In the genomic region with DNA sequence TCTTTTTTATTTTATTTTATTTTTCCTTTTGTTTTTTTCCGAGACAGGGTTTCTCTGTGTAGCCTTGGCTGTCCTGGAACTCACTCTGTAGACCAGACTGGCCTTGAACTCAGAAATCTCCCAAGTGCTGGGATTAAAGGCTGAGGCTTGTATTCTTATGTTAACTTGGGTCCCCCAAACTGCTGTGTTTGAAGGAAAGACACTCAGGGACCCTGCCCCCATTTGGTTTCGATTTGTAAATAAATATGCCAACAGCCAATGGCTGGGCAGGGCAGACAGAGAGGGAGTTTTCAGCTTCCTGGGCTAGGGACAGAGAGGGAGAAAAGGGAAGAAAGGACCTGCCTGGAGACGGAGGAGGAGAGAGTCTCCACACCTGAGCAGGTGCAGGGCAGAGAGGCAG, we compare ENCODE assay signal across 26 mouse cellular contexts. TPM values are rescaled to one million over a fixed set of nuclear protein-coding genes. Genes with fewer than 3 reads are reported as not detected.
A peak's percentile ranks its signal among the peaks of the same experiment; 100 is the strongest.
DNase-seq lines count a peak whose midpoint lies in the region; ATAC-seq lines count a peak whose summit lies in the region.
"Had no signal": no experiment of that assay in that cellular context is flagged by ENCODE, and none has a peak within 500 bp of the region (broad histone marks: within the 10 kb centered on the region; RNA-seq: fewer than 3 reads in every experiment).

No protein-coding gene starts in this region.

- H3K4me2 ChIP-seq in heart, embryonic 13.5 days: peak overlapping the region; percentile 41
- H3K4me2 ChIP-seq in intestine, embryonic 16.5 days (ENCODE audit: low read depth, low read length): no peak overlapping the region
- peak overlapping the region; percentile 35 for H3K4me2 ChIP-seq in liver, embryonic 15.5 days
- H3K4me2 ChIP-seq in forebrain, embryonic 15.5 days (replicated peaks): no peak overlapping the region
- H3K4me2 ChIP-seq: embryonic facial prominence, embryonic 12.5 days; forebrain, embryonic 13.5 days; heart, embryonic 11.5 days; limb, embryonic 13.5 days; lung, embryonic 15.5 days; stomach, embryonic 15.5 days had no signal

- no peak for ATAC-seq in heart, embryonic 13.5 days (ENCODE audit: extremely low read depth, insufficient number of reproducible peaks, low FRiP score, low TSS enrichment)
- peak; percentile 44 for ATAC-seq in intestine, embryonic 16.5 days
- peak; percentile 8; the same call in 1 of the 2 replicates for ATAC-seq in liver, embryonic 15.5 days (ENCODE audit: insufficient read depth)
- ATAC-seq in forebrain, embryonic 15.5 days (replicated peaks): no peak
- ATAC-seq: CD4-positive, CD25-positive, alpha-beta regulatory T cell, adult 4 months; forebrain, embryonic 13.5 days; hindbrain, postnatal 0 days had no signal

- no peak for DNase-seq in heart, adult 9 months (ENCODE audit: low spot score in 2 of 2)
- peak; percentile 56 for DNase-seq in R1 (ENCODE audit: low read depth, low spot score)
- DNase-seq in ovary, adult 18-20 months (ENCODE audit: low spot score): no peak
- no peak for DNase-seq in adrenal gland, postnatal 4 days (ENCODE audit: low spot score in 2 of 2)
- DNase-seq: adrenal gland, postnatal 10 days; cerebellum, adult 2 months; cerebellum, postnatal 25 days; gastrocnemius, adult 2 months; kidney, adult 8-10 months; kidney, postnatal 14 days; lung, postnatal 36 days; midbrain, embryonic 14.5 days; retina, postnatal 1 day; thymus, postnatal 25 days had no signal

- no peak overlapping the region for H3K4me3 ChIP-seq in heart, embryonic 13.5 days
- no peak overlapping the region for H3K4me3 ChIP-seq in intestine, embryonic 16.5 days (ENCODE audit: low read length)
- H3K4me3 ChIP-seq in liver, embryonic 15.5 days (replicated peaks): no peak overlapping the region; the same call in 1 of the 2 replicates
- no peak overlapping the region for H3K4me3 ChIP-seq in forebrain, embryonic 15.5 days
- H3K4me3 ChIP-seq: embryonic facial prominence, embryonic 12.5 days; forebrain, embryonic 13.5 days; gastrocnemius, adult 2 months; limb, embryonic 13.5 days; lung, embryonic 15.5 days; stomach, embryonic 15.5 days had no signal

- peaks cover 2% of the 10 kb centered on the region; the same call in 1 of the 2 replicates for H3K9me3 ChIP-seq in heart, embryonic 13.5 days
- no peaks in the 10 kb centered on the region for H3K9me3 ChIP-seq in intestine, embryonic 16.5 days (ENCODE audit: control insufficient read depth, low read length)
- H3K9me3 ChIP-seq in liver, embryonic 15.5 days (replicated peaks): no peaks in the 10 kb centered on the region
- no peaks in the 10 kb centered on the region for H3K9me3 ChIP-seq in forebrain, embryonic 15.5 days
- H3K9me3 ChIP-seq: embryonic facial prominence, embryonic 12.5 days; limb, embryonic 13.5 days; lung, embryonic 15.5 days; stomach, embryonic 15.5 days had no signal

- WGBS in heart, embryonic 13.5 days: 49% methylated on average over 3 of the region's 3 CpGs
- WGBS in intestine, embryonic 16.5 days: 43% methylated on average over 3 of the region's 3 CpGs
- WGBS in liver, embryonic 15.5 days (ENCODE audit: insufficient replicate concordance): 44% methylated on average over 3 of the region's 3 CpGs
- WGBS in forebrain, embryonic 15.5 days: 69% methylated on average over 3 of the region's 3 CpGs

- H3K36me3 ChIP-seq in heart, embryonic 13.5 days: peaks cover 16% of the 10 kb centered on the region
- no peaks in the 10 kb centered on the region for H3K36me3 ChIP-seq in intestine, embryonic 16.5 days (ENCODE audit: control insufficient read depth, insufficient read depth, low read length)
- peaks cover 25% of the 10 kb centered on the region for H3K36me3 ChIP-seq in liver, embryonic 15.5 days (replicated peaks)
- no peaks in the 10 kb centered on the region for H3K36me3 ChIP-seq in forebrain, embryonic 15.5 days
- H3K36me3 ChIP-seq: embryonic facial prominence, embryonic 12.5 days; lung, embryonic 15.5 days; stomach, embryonic 15.5 days had no signal

- H3K9ac ChIP-seq in heart, embryonic 13.5 days: 0 out of 2 replicates have a peak overlapping the region, but pooled peaks have one; percentile 16
- H3K9ac ChIP-seq in intestine, embryonic 16.5 days (ENCODE audit: low read depth, low read length): no peak overlapping the region
- H3K9ac ChIP-seq in liver, embryonic 15.5 days: no peak overlapping the region; the same call in 1 of the 2 replicates
- no peak overlapping the region for H3K9ac ChIP-seq in forebrain, embryonic 15.5 days (replicated peaks)
- H3K9ac ChIP-seq: embryonic facial prominence, embryonic 12.5 days; forebrain, embryonic 13.5 days; limb, embryonic 13.5 days; lung, embryonic 15.5 days; stomach, embryonic 15.5 days had no signal

- H3K4me1 ChIP-seq in heart, embryonic 13.5 days: peaks cover 20% of the 10 kb centered on the region
- H3K4me1 ChIP-seq in intestine, embryonic 16.5 days (ENCODE audit: control insufficient read depth, insufficient read depth, low read length): peaks cover 3% of the 10 kb centered on the region
- peaks cover 18% of the 10 kb centered on the region for H3K4me1 ChIP-seq in liver, embryonic 15.5 days (replicated peaks)
- no peaks in the 10 kb centered on the region for H3K4me1 ChIP-seq in forebrain, embryonic 15.5 days
- H3K4me1 ChIP-seq: embryonic facial prominence, embryonic 12.5 days; forebrain, embryonic 13.5 days; lung, embryonic 15.5 days; stomach, embryonic 15.5 days had no signal

- no peak overlapping the region for H3K27ac ChIP-seq in heart, embryonic 13.5 days (replicated peaks)
- H3K27ac ChIP-seq in intestine, embryonic 16.5 days (ENCODE audit: low read length): peak overlapping the region; percentile 27; the same call in 1 of the 2 replicates
- 0 out of 2 replicates have a peak overlapping the region, but pooled peaks have one; percentile 38 for H3K27ac ChIP-seq in liver, embryonic 15.5 days (replicated peaks)
- no peak overlapping the region for H3K27ac ChIP-seq in forebrain, embryonic 15.5 days (replicated peaks)
- H3K27ac ChIP-seq: embryonic facial prominence, embryonic 12.5 days; forebrain, embryonic 13.5 days; hindbrain, postnatal 0 days; limb, embryonic 13.5 days; lung, embryonic 15.5 days; stomach, embryonic 15.5 days had no signal

- no peaks in the 10 kb centered on the region for H3K27me3 ChIP-seq in heart, embryonic 13.5 days (replicated peaks)
- no peaks in the 10 kb centered on the region for H3K27me3 ChIP-seq in intestine, embryonic 16.5 days (replicated peaks; ENCODE audit: control insufficient read depth, insufficient read depth, low read length)
- no peaks in the 10 kb centered on the region for H3K27me3 ChIP-seq in liver, embryonic 15.5 days
- H3K27me3 ChIP-seq in forebrain, embryonic 15.5 days: no peaks in the 10 kb centered on the region
- H3K27me3 ChIP-seq: embryonic facial prominence, embryonic 12.5 days; forebrain, embryonic 13.5 days; limb, embryonic 13.5 days; lung, embryonic 15.5 days; stomach, embryonic 15.5 days had no signal

RNA-seq across cellular contexts. Expression of a gene that starts 17.6 kb away (rescaled TPM):
- 96.6 and 101 TPM in 2 replicates for polyA plus RNA-seq in heart, embryonic 13.5 days (2015; fragmentation: Nextera tagmentation; extraction: Ambion mirVana)
- 136 and 144 TPM in 2 replicates for polyA plus RNA-seq in intestine, embryonic 16.5 days (2015; fragmentation: Nextera tagmentation; extraction: Ambion mirVana)
- 65.7 and 68.7 TPM in 2 replicates for polyA plus RNA-seq in liver, embryonic 15.5 days (2015; fragmentation: Nextera tagmentation; extraction: Ambion mirVana)
- 100 to 1,000 TPM; 114 to 124 TPM for total RNA-seq in adrenal gland, postnatal 4 days (2021)
- polyA plus RNA-seq in forebrain, embryonic 15.5 days (2015; fragmentation: Nextera tagmentation; extraction: Ambion mirVana): 155 and 156 TPM in 2 replicates

RNA-seq across cellular contexts. Expression of a gene that starts 18.0 kb away (rescaled TPM):
- 22.4 and 25.4 TPM in 2 replicates for polyA plus RNA-seq in heart, embryonic 13.5 days (2015; fragmentation: Nextera tagmentation; extraction: Ambion mirVana)
- polyA plus RNA-seq in intestine, embryonic 16.5 days (2015; fragmentation: Nextera tagmentation; extraction: Ambion mirVana): 55.5 and 63.0 TPM in 2 replicates
- 62.1 and 74.6 TPM in 2 replicates for polyA plus RNA-seq in liver, embryonic 15.5 days (2015; fragmentation: Nextera tagmentation; extraction: Ambion mirVana)
- 10 to 100 TPM; 42.4 to 44.6 TPM for total RNA-seq in adrenal gland, postnatal 4 days (2021)
- polyA plus RNA-seq in forebrain, embryonic 15.5 days (2015; fragmentation: Nextera tagmentation; extraction: Ambion mirVana): 20.1 and 20.2 TPM in 2 replicates

Comparison
In these comparisons a context has a peak if more than half of its experiments do, and no peak if none do; other contexts are left out.
1. ATAC-seq: peak in intestine, embryonic 16.5 days (single experiment) and liver, embryonic 15.5 days (single experiment); none in heart, embryonic 13.5 days (single experiment) and forebrain, embryonic 15.5 days (single experiment).
2. H3K27ac ChIP-seq: peak in intestine, embryonic 16.5 days (single experiment) and liver, embryonic 15.5 days (single experiment); none in heart, embryonic 13.5 days (single experiment) and forebrain, embryonic 15.5 days (single experiment).
3. H3K4me2 ChIP-seq: peak in heart, embryonic 13.5 days (single experiment) and liver, embryonic 15.5 days (single experiment); none in intestine, embryonic 16.5 days (single experiment) and forebrain, embryonic 15.5 days (single experiment).